Mouse (Mus musculus): ENCODE results near the gene Gm20479.

Gm20479 gene

DNA sequence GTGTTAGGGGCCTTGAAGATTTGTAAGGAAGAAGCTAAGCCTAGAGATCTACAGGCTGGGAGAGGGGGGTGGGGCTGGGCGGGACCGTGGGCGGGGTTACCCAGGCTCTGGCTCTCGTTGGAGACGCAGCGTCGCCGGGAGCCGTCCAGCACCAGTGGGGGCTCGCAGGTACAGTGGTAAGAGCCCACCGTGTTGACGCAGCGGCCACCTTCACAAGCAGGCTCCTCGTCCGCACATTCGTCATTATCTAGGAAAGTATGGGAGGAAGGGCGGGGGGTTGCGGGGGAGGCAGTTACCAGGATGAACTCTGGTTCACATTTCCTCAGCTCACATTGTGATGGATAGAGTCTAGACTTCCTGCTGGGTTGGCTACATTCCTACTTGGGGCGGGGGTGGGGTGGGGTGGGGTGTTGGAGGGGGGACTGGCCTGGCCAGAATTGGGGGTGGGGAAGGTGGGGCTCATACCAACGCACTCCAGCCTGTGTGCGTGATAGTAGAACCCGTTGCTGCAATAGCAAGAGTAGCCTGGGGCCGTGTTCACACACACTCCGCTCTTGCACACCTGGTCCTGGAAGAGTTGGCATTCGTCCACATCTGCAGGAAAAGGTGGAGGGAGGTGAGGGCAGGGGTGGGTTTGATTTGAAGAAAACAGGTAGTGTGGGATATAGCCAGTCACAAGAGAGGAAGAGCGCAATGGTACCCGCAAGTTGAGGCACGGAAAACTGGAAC lies 48.2 kb downstream of the Gm20479 start:
- no peak for DNase-seq

DNA sequence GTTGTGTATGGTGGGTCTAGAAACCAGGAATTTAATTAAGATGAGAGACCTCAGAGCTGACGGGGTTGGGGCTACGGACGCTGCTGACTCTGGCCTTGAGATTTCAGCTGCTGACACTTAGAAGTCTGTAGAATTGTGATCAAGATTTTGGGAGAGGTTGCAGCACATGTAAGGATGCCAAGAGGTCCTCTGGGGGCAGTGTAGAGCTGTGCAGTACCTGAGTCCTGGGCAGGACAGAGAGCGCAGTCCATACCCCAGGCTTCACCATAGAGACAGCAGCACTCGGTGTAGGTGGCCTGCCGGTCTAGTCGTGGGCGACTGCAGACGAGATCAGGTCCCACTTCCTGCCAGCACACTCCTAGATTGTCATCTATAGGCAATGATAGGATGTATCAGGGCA lies 49.7 kb downstream of the Gm20479 start:
- no peak for DNase-seq

- no peak for DNase-seq
Observed at GRCm38 (mm10) chr7:27306161-27307160, 50.8 kb downstream of the Gm20479 start.

DNA sequence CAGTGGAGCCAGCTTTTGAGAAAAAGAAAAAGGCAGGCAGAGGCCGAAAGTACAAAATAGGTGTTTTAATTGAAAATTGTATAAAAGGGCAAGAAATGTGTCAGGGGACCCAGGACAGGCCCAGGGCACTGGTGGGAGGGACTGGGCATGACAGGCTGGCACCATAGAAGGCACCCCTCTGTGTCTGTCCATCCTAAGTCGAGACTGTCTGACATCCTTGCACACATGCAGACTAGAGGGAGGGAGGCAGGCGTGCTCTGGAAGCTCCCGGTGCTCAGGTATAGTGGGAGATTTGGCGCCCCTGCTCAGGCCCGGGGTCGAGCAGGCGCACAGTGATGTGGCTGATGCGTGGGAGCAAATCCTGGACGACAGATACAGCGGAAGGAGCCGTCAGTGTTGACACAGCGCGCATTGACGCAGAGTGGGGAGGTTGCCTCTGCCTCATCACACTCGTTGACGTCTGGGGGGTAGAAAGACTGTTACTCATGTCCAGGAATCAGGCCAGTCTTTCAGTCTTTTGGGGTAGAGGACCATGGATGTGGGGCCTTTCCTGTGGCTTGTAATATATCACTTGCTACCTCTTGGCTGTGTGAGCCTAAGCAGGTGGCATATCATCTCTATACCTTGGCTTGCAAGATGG lies 52.0 kb downstream of the Gm20479 start:
- DNase-seq: no peak

Data from layer of hippocampus, adult 9-11 months (tissue).